Mouse (Mus musculus) macrophage (primary cell): ENCODE measurements around the gene Fras1. TPM values are rescaled to one million over a fixed set of nuclear protein-coding genes. Genes with fewer than 3 reads are reported as not detected.

ENCODE experiments used
- H3K27ac ChIP-seq: fragments of 350-480 bp; formaldehyde crosslinking; 2 replicates; pipeline ENCODE4 v1.9.0; 2021
- H3K36me3 ChIP-seq: fragments of 350-480 bp; formaldehyde crosslinking; 2 replicates; pipeline ENCODE4 v1.9.0; 2021; ENCODE audit errors: inconsistent target
- H3K4me3 ChIP-seq: fragments of 350-480 bp; formaldehyde crosslinking; 2 replicates; pipeline ENCODE4 v1.9.0; 2021; ENCODE audit errors: inconsistent target
- H3K79me2 ChIP-seq: fragments of 350-480 bp; formaldehyde crosslinking; 2 replicates; pipeline ENCODE4 v1.9.0; 2021; ENCODE audit errors: inconsistent target
- WGBS: methylation state at CpG from one replicate; pipeline ENCODE4 v1.1.7; 2026; ENCODE audit warnings: inconsistent platforms; ENCODE audit not compliant: missing documents; 5-methylcytosine and 5-hydroxymethylcytosine counted together
- polyA plus RNA-seq: library from polyadenylated mRNA; stranded (reverse); fragments of 250-400 nt; gene quantifications from 3 replicates; pipeline ENCODE4 v1.2.4, GENCODE M21; 2018; ENCODE audit warnings: inconsistent platforms

Fras1 gene
- polyA plus RNA-seq, 1 experiment from 2014 or later = not detected

GRCm38 (mm10) chr5:96482054-96482453, 108.3 kb downstream of the Fras1 start:
- H3K79me2 ChIP-seq = no peaks in the 10 kb centered on the region
- no peak overlapping the region for H3K4me3 ChIP-seq
- 81% methylated on average over 4 of the region's 4 CpGs for WGBS
- no peaks in the 10 kb centered on the region for H3K36me3 ChIP-seq
- H3K27ac ChIP-seq = no peak overlapping the region

DNA sequence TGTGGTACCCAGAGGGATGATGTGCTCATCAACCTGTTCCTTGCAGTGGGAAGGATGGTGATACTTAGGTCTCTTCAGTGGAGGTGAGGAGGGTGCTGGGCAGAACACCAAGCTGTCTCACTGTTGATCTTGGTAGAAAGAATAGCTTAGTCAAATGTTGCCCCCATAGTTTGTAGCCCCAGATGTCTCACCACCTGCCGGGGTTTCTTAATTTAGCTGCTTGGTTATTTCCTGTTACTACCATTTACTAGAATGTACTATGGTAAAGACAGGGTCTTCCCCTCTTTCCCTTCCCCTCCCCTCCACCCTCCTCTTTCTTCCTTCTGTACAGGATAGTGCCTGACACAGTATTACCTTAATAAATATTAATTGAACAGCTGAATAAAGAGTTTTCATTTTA, 118.7 kb downstream of the Fras1 start:
- WGBS = 44% methylated on average over 1 of the region's 1 CpGs
- Histone ChIP-seq H3K4me3 (no peak overlapping the region), H3K36me3 (no peaks in the 10 kb centered on the region), H3K27ac (no peak overlapping the region), H3K79me2 (no peaks in the 10 kb centered on the region)

- no peak overlapping the region for H3K4me3 ChIP-seq
- H3K79me2 ChIP-seq = no peaks in the 10 kb centered on the region
- no peak overlapping the region for H3K27ac ChIP-seq
- no peaks in the 10 kb centered on the region for H3K36me3 ChIP-seq
- WGBS = 88% methylated on average over 7 of the region's 7 CpGs
Measured at GRCm38 (mm10) chr5:96494502-96495292, 120.9 kb downstream of the Fras1 start.

DNA sequence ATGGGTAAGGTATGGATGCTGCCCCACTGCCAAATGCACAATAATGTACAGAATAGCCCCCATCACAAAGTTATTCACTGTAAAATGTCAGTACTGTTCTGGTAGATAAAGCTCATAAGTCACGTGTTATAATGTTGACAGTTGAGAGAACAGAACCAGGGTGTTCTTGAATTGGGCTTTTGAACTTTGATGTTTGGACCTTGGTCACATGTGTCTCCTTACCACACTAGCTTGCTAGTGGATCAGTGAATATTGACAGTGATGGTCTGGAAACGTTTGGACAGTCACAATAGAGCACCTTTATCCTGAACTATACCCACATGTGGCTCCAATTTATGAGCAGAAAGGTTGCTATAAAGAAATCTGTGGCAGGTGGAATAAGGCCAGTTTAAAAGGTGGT, 124.3 kb downstream of the Fras1 start:
- WGBS = 58% methylated on average over 2 of the region's 2 CpGs
- H3K79me2 ChIP-seq = no peaks in the 10 kb centered on the region
- no peak overlapping the region for H3K27ac ChIP-seq
- no peaks in the 10 kb centered on the region for H3K36me3 ChIP-seq
- H3K4me3 ChIP-seq = no peak overlapping the region

DNA sequence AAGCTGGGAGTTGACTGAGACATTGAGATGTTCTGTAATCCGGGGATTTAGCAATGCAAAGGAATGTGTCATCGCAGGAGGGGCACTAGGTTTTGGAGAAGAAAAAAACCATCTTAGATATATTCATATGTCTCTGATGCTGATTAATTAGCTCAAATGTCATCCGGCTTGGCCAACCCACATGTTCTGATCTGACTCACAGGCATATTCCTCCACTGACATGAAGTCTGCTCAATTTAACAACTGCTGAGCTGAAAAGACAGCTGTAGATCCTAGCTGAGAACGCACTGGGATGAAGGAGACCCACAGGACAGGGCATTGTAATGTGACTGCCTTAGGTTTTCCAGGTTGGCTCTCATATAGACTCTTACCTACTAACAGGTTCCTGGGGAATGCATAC, 128.0 kb downstream of the Fras1 start:
- H3K36me3 ChIP-seq = no peaks in the 10 kb centered on the region
- no peaks in the 10 kb centered on the region for H3K79me2 ChIP-seq
- H3K4me3 ChIP-seq = no peak overlapping the region
- 81% methylated on average over 4 of the region's 4 CpGs for WGBS
- no peak overlapping the region for H3K27ac ChIP-seq

GRCm38 (mm10) chr5:96502400-96502799, 128.6 kb downstream of the Fras1 start:
- Histone ChIP-seq H3K4me3 (no peak overlapping the region), H3K36me3 (no peaks in the 10 kb centered on the region), H3K27ac (no peak overlapping the region), H3K79me2 (no peaks in the 10 kb centered on the region)
- 78% methylated on average over 1 of the region's 1 CpGs for WGBS

DNA sequence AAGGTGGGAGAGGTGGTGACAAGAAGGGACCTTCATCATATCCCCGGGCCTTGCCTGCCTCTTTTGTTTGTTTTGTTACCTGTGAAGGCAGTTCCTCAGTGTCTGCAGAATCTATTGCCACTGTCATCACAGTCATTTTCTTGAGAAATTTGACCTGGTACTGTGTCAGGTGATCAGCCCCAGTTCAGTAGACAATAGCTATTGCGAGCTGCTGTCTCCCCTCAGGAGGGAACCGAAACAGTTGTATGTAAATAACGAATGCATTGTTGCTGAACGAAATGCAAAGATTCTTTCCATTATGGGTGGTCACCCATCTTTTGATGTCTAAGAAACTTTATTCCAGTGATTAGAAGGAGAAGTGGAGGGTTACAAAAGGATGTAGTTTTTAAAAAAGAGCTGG, 137.2 kb downstream of the Fras1 start:
- Histone ChIP-seq H3K4me3 (no peak overlapping the region), H3K79me2 (no peaks in the 10 kb centered on the region), H3K36me3 (no peaks in the 10 kb centered on the region), H3K27ac (no peak overlapping the region)
- 89% methylated on average over 5 of the region's 5 CpGs for WGBS

DNA sequence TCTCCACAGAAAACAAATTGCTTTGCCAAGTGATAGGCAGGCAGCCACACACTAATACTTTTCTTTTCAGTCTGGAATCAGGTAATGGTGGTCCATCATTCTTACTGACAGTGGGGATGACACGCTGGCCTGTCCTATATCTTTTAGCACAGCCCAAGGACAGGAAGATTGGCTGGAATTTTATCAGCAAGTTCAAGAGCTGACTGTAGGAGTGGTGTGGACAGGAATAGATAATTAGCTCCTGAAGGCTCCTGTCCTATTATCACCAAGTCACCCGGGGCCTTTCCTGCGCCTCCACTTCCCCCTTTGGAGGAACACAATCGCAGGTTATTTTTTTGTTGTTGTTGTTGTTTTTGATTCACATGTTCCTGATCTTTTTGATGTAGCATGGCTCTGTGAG, 139.6 kb downstream of the Fras1 start:
- Histone ChIP-seq H3K4me3 (no peak overlapping the region), H3K36me3 (no peaks in the 10 kb centered on the region)
- WGBS = 75% methylated on average over 4 of the region's 4 CpGs

DNA sequence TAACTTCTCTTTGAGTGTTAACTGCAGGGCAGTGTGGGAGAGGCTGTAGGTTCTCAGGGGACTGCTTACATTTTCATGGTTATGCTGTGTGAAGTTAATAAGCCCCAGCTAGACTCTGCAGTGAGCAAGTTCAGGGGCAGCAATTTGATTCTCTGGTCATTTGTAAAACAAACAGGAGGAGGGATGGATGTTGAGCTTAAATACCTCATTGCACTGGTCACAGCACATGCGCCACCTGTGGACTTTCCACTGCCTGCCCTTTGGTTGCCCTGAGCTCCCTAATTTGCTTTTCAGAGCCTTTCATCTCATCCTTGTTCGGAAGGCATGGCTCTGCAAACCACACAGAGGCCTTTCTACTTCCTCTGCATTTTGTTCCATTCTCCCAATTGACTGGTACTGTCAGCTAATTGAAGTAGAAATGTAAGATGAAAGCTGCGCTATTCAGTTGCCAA, 142.1 kb downstream of the Fras1 start:
- Histone ChIP-seq H3K79me2 (no peaks in the 10 kb centered on the region), H3K36me3 (no peaks in the 10 kb centered on the region), H3K27ac (no peak overlapping the region), H3K4me3 (no peak overlapping the region)
- WGBS = 92% methylated on average over 3 of the region's 3 CpGs

More for the DNA sequence above, 139.6 kb downstream of the Fras1 start:
- Histone ChIP-seq H3K79me2 (no peaks in the 10 kb centered on the region), H3K27ac (no peak overlapping the region)

- H3K36me3 ChIP-seq = no peaks in the 10 kb centered on the region
- no peak overlapping the region for H3K27ac ChIP-seq
- 81% methylated on average over 6 of the region's 6 CpGs for WGBS
- no peak overlapping the region for H3K4me3 ChIP-seq
- no peaks in the 10 kb centered on the region for H3K79me2 ChIP-seq
Measured at GRCm38 (mm10) chr5:96516329-96516728, 142.6 kb downstream of the Fras1 start.

DNA sequence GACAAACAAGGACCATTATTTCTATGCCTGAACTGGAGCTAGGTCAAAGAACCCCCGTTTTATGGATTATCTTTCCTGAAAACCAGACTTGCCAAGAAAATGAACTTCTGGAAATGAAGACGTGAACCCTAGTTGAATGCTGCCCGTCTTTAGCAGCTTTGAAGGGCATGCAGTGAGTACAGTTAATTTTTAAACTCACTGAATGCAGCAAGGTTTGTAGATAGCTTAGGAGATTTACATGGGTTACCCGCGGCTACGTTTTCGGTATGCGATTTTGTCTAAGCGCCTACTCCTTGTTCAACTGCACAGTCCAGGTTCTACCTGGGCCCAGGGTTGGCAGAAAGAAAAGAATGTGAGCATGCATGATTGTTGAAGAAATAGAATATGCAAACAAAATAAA, 147.8 kb downstream of the Fras1 start:
- 94% methylated on average over 9 of the region's 9 CpGs for WGBS
- no peaks in the 10 kb centered on the region for H3K79me2 ChIP-seq
- H3K27ac ChIP-seq = no peak overlapping the region

GRCm38 (mm10) chr5:96522909-96523409, 149.2 kb downstream of the Fras1 start:
- Histone ChIP-seq H3K27ac (no peak overlapping the region), H3K79me2 (no peaks in the 10 kb centered on the region), H3K36me3 (no peaks in the 10 kb centered on the region), H3K4me3 (no peak overlapping the region)
- 88% methylated on average over 5 of the region's 5 CpGs for WGBS

More for the DNA sequence above, 147.8 kb downstream of the Fras1 start:
- no peaks in the 10 kb centered on the region for H3K36me3 ChIP-seq
- H3K4me3 ChIP-seq = no peak overlapping the region

DNA sequence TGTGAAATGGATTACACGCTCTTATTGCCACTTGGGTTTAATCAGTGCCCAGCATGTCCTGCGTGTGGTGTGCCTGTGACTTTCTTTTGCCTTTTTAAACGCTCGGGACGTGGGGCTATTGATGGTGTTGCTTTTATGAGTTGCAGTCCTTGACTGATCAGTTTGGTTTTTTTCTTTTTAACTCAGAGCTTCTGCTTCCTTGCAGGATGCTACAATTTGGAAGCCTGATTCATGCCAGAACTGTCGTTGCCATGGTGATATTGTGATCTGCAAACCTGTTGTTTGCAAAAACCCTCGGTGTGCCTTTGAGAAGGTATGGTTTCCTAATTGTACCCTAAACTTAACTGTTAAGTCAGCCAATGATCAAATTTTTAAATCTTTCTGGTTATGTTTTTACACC, 154.5 kb downstream of the Fras1 start:
- H3K27ac ChIP-seq = no peak overlapping the region
- WGBS = 90% methylated on average over 7 of the region's 7 CpGs
- H3K79me2 ChIP-seq = no peaks in the 10 kb centered on the region
- no peaks in the 10 kb centered on the region for H3K36me3 ChIP-seq
- no peak overlapping the region for H3K4me3 ChIP-seq

DNA sequence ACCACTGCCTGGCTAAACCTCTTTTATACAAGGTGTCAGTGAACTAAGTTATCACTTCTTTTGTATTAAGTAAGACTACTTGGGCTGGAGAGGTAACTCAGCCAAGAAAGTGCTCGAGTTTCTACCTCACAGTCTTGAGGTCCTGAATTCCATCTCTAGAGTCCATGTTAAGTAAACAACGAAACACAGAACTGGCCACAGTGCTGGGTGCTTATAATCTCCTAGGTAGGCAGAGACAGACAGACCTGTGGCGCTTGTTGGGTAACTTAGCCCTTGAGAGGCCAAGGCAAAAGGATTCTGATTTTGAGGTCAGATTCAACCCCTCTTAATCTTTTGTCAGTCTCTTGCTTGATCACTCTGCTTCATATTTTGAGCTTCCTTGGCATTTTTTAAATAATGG, 156.8 kb downstream of the Fras1 start:
- H3K36me3 ChIP-seq = no peaks in the 10 kb centered on the region
- H3K4me3 ChIP-seq = no peak overlapping the region
- WGBS = 98% methylated on average over 3 of the region's 3 CpGs
- no peaks in the 10 kb centered on the region for H3K79me2 ChIP-seq
- no peak overlapping the region for H3K27ac ChIP-seq

GRCm38 (mm10) chr5:96531962-96532361, 158.2 kb downstream of the Fras1 start:
- Histone ChIP-seq H3K4me3 (no peak overlapping the region), H3K27ac (no peak overlapping the region), H3K36me3 (no peaks in the 10 kb centered on the region), H3K79me2 (no peaks in the 10 kb centered on the region)

- no peak overlapping the region for H3K27ac ChIP-seq
- H3K36me3 ChIP-seq = no peaks in the 10 kb centered on the region
- H3K4me3 ChIP-seq = no peak overlapping the region
- no peaks in the 10 kb centered on the region for H3K79me2 ChIP-seq
- 90% methylated on average over 3 of the region's 3 CpGs for WGBS
Measured at GRCm38 (mm10) chr5:96536527-96536926, 162.8 kb downstream of the Fras1 start.
